ENCODE assay signal across 8 mouse cellular contexts in the genomic region with DNA sequence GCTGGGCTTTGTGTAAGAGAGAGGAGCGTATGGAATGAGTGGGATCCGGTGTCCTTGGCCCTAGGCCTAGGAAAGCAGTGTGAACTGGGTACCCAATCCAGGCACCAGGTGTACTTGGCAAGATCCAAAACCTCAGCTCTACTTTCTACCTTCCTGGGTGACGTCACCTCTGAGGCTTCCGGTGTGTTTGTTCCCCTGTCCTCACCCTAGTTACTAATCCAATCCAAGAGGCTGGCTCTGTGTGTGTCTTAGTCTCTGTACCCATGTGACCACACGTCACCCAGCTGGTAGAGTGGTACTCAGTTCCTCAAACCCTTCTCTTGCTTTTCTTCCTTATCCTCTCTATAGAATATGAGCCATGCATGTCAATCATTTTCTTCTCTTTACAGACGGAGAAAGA.
DNase-seq lines count a peak whose midpoint lies in the region; ATAC-seq lines count a peak whose summit lies in the region.
"Had no signal": no experiment of that assay in that cellular context is flagged by ENCODE, and none has a peak within 500 bp of the region (broad histone marks: within the 10 kb centered on the region; RNA-seq: fewer than 3 reads in every experiment).

No protein-coding gene starts in this region.

- H3K27ac ChIP-seq in liver, embryonic 15.5 days (replicated peaks): 0 out of 2 replicates have a peak overlapping the region, but pooled peaks have one; percentile 11
- no peak overlapping the region for H3K27ac ChIP-seq in forebrain, embryonic 13.5 days

- peaks cover 7% of the 10 kb centered on the region; the same call in 1 of the 2 replicates for H3K27me3 ChIP-seq in liver, embryonic 15.5 days
- no peaks in the 10 kb centered on the region for H3K27me3 ChIP-seq in forebrain, embryonic 13.5 days

- DNase-seq in liver: no peak
- peak; percentile 32 to 52 for DNase-seq in lung, postnatal 4 days
- peak; percentile 69 for DNase-seq in thymus, postnatal 14 days
- no peak for DNase-seq in right cerebral cortex, adult 18-20 months
- DNase-seq: cerebellum, postnatal 14 days had no signal

- no peaks in the 10 kb centered on the region for H3K36me3 ChIP-seq in liver, embryonic 15.5 days (replicated peaks)
- no peaks in the 10 kb centered on the region for H3K36me3 ChIP-seq in forebrain, embryonic 13.5 days (ENCODE audit: poor library complexity, severe bottlenecking)

- no peaks in the 10 kb centered on the region for H3K9me3 ChIP-seq in liver, embryonic 15.5 days (replicated peaks)
- H3K9me3 ChIP-seq in forebrain, embryonic 13.5 days (replicated peaks): no peaks in the 10 kb centered on the region

- no peak overlapping the region for H3K4me3 ChIP-seq in liver, embryonic 15.5 days (replicated peaks)
- no peak overlapping the region for H3K4me3 ChIP-seq in forebrain, embryonic 13.5 days

- H3K4me2 ChIP-seq in liver, embryonic 15.5 days: no peak overlapping the region
- H3K4me2 ChIP-seq in forebrain, embryonic 13.5 days: no peak overlapping the region

- ATAC-seq in liver, embryonic 15.5 days (ENCODE audit: insufficient read depth): no peak
- ATAC-seq in granulocyte monocyte progenitor cell, adult 5-6 weeks (replicated peaks; ENCODE audit: poor library complexity, severe bottlenecking): peak; percentile 60
- ATAC-seq in forebrain, embryonic 13.5 days: no peak

- 57% methylated on average over 6 of the region's 6 CpGs for WGBS in liver, embryonic 15.5 days (ENCODE audit: insufficient replicate concordance)
- WGBS in forebrain, embryonic 13.5 days: 88% methylated on average over 6 of the region's 6 CpGs

- H3K4me1 ChIP-seq in liver, embryonic 15.5 days (replicated peaks): peaks cover 29% of the 10 kb centered on the region
- no peaks in the 10 kb centered on the region for H3K4me1 ChIP-seq in forebrain, embryonic 13.5 days

- no peak overlapping the region for H3K9ac ChIP-seq in liver, embryonic 15.5 days
- H3K9ac ChIP-seq in forebrain, embryonic 13.5 days: no peak overlapping the region

Comparison
In these comparisons a context has a peak if more than half of its experiments do, and no peak if none do; other contexts are left out.
1. DNase-seq: peak in lung, postnatal 4 days (2 of 2) and thymus, postnatal 14 days (single experiment); none in liver (single experiment) and right cerebral cortex, adult 18-20 months (single experiment).